Mouse (Mus musculus): ENCODE results near the gene Ntrk2. TPM values are rescaled to one million over a fixed set of nuclear protein-coding genes. Genes with fewer than 3 reads are reported as not detected.

Ntrk2 gene
- polyA plus RNA-seq (2012; rRNA removed): 0.76 and 0.81 TPM in 2 replicates

- Histone ChIP-seq H3K27me3 (ENCODE audit: control insufficient read depth, insufficient read depth, low read length) (peaks cover 19% of the 10 kb centered on the region), H3K27ac (ENCODE audit: insufficient read depth, low read depth, low read length) (no peak within 1 kb of the TSS), H3K4me1 (ENCODE audit: control insufficient read depth, insufficient read depth, insufficient read length, low read length) (peaks cover 2% of the 10 kb centered on the region; the same call in 1 of the 2 replicates), H3K4me3 (ENCODE audit: low read depth, low read length) (peak within 1 kb of the TSS; percentile 47), H3K36me3 (ENCODE audit: control insufficient read depth, insufficient read depth, low read length) (no peaks in the 10 kb centered on the region)
- 2% methylated on average over 47 of the region's 47 CpGs for WGBS
- TF ChIP-seq POLR2A (IDR thresholded peaks at IDR 0.05; ENCODE audit: low read depth, low read length) (no peak), CTCF (IDR thresholded peaks at IDR 0.05; ENCODE audit: extremely low read depth, insufficient read length, insufficient replicate concordance, low read depth, low read length) (peak; percentile 40; the same call in 1 of the 2 replicates)
Measured at GRCm38 (mm10) chr13:58806397-58806892, at the start of gene Ntrk2. Ntrk2 (plus strand) TSS chr13:58806569.

- no peak for TF ChIP-seq POLR2A (IDR thresholded peaks at IDR 0.05; ENCODE audit: low read depth, low read length)
- no peak for TF ChIP-seq CTCF (IDR thresholded peaks at IDR 0.05; ENCODE audit: extremely low read depth, insufficient read length, insufficient replicate concordance, low read depth, low read length)
- Histone ChIP-seq H3K4me1 (ENCODE audit: control insufficient read depth, insufficient read depth, insufficient read length, low read length) (peaks cover 2% of the 10 kb centered on the region; the same call in 1 of the 2 replicates), H3K27ac (ENCODE audit: insufficient read depth, low read depth, low read length) (no peak overlapping the region), H3K36me3 (ENCODE audit: control insufficient read depth, insufficient read depth, low read length) (no peaks in the 10 kb centered on the region), H3K4me3 (ENCODE audit: low read depth, low read length) (no peak overlapping the region), H3K27me3 (ENCODE audit: control insufficient read depth, insufficient read depth, low read length) (no peaks in the 10 kb centered on the region)
- WGBS: 68% methylated on average over 5 of the region's 5 CpGs
Measured at GRCm38 (mm10) chr13:58761003-58761630, 45.3 kb upstream of the Ntrk2 start.

GRCm38 (mm10) chr13:58768258-58768657, 38.1 kb upstream of the Ntrk2 start:
- Histone ChIP-seq H3K27ac (ENCODE audit: insufficient read depth, low read depth, low read length) (no peak overlapping the region), H3K27me3 (ENCODE audit: control insufficient read depth, insufficient read depth, low read length) (no peaks in the 10 kb centered on the region), H3K36me3 (ENCODE audit: control insufficient read depth, insufficient read depth, low read length) (no peaks in the 10 kb centered on the region), H3K4me3 (ENCODE audit: low read depth, low read length) (no peak overlapping the region), H3K4me1 (ENCODE audit: control insufficient read depth, insufficient read depth, insufficient read length, low read length) (no peaks in the 10 kb centered on the region)
- TF ChIP-seq CTCF (IDR thresholded peaks at IDR 0.05; ENCODE audit: extremely low read depth, insufficient read length, insufficient replicate concordance, low read depth, low read length) (no peak), POLR2A (IDR thresholded peaks at IDR 0.05; ENCODE audit: low read depth, low read length) (no peak)
- WGBS: 90% methylated on average over 6 of the region's 6 CpGs

- TF ChIP-seq CTCF (IDR thresholded peaks at IDR 0.05; ENCODE audit: extremely low read depth, insufficient read length, insufficient replicate concordance, low read depth, low read length): no peak
- TF ChIP-seq POLR2A (IDR thresholded peaks at IDR 0.05; ENCODE audit: low read depth, low read length): no peak
- 59% methylated on average over 2 of the region's 2 CpGs for WGBS
- Histone ChIP-seq H3K27me3 (ENCODE audit: control insufficient read depth, insufficient read depth, low read length) (no peaks in the 10 kb centered on the region), H3K36me3 (ENCODE audit: control insufficient read depth, insufficient read depth, low read length) (no peaks in the 10 kb centered on the region), H3K27ac (ENCODE audit: insufficient read depth, low read depth, low read length) (no peak overlapping the region), H3K4me3 (ENCODE audit: low read depth, low read length) (no peak overlapping the region), H3K4me1 (ENCODE audit: control insufficient read depth, insufficient read depth, insufficient read length, low read length) (no peaks in the 10 kb centered on the region)
Measured at GRCm38 (mm10) chr13:58769438-58769837, 36.9 kb upstream of the Ntrk2 start.

GRCm38 (mm10) chr13:58779261-58779660, 27.1 kb upstream of the Ntrk2 start:
- no peaks in the 10 kb centered on the region for H3K36me3 ChIP-seq (ENCODE audit: control insufficient read depth, insufficient read depth, low read length)
- no peaks in the 10 kb centered on the region for H3K4me1 ChIP-seq (ENCODE audit: control insufficient read depth, insufficient read depth, insufficient read length, low read length)
- WGBS: 88% methylated on average over 14 of the region's 14 CpGs
- no peak overlapping the region for H3K27ac ChIP-seq (ENCODE audit: insufficient read depth, low read depth, low read length)
- H3K4me3 ChIP-seq (ENCODE audit: low read depth, low read length): no peak overlapping the region
- no peak for TF ChIP-seq POLR2A (IDR thresholded peaks at IDR 0.05; ENCODE audit: low read depth, low read length)
- TF ChIP-seq CTCF (IDR thresholded peaks at IDR 0.05; ENCODE audit: extremely low read depth, insufficient read length, insufficient replicate concordance, low read depth, low read length): no peak
- no peaks in the 10 kb centered on the region for H3K27me3 ChIP-seq (ENCODE audit: control insufficient read depth, insufficient read depth, low read length)

GRCm38 (mm10) chr13:58786476-58786875, 19.9 kb upstream of the Ntrk2 start:
- TF ChIP-seq CTCF (IDR thresholded peaks at IDR 0.05; ENCODE audit: extremely low read depth, insufficient read length, insufficient replicate concordance, low read depth, low read length): no peak
- no peak for TF ChIP-seq POLR2A (IDR thresholded peaks at IDR 0.05; ENCODE audit: low read depth, low read length)
- H3K4me1 ChIP-seq (ENCODE audit: control insufficient read depth, insufficient read depth, insufficient read length, low read length): no peaks in the 10 kb centered on the region
- no peaks in the 10 kb centered on the region for H3K36me3 ChIP-seq (ENCODE audit: control insufficient read depth, insufficient read depth, low read length)
- H3K4me3 ChIP-seq (ENCODE audit: low read depth, low read length): no peak overlapping the region
- no peak overlapping the region for H3K27ac ChIP-seq (ENCODE audit: insufficient read depth, low read depth, low read length)
- 27% methylated on average over 3 of the region's 3 CpGs for WGBS
- H3K27me3 ChIP-seq (ENCODE audit: control insufficient read depth, insufficient read depth, low read length): no peaks in the 10 kb centered on the region

- Histone ChIP-seq H3K27ac (ENCODE audit: insufficient read depth, low read depth, low read length) (no peak overlapping the region), H3K36me3 (ENCODE audit: control insufficient read depth, insufficient read depth, low read length) (no peaks in the 10 kb centered on the region), H3K4me3 (ENCODE audit: low read depth, low read length) (no peak overlapping the region), H3K4me1 (ENCODE audit: control insufficient read depth, insufficient read depth, insufficient read length, low read length) (no peaks in the 10 kb centered on the region), H3K27me3 (ENCODE audit: control insufficient read depth, insufficient read depth, low read length) (no peaks in the 10 kb centered on the region)
- WGBS: 68% methylated on average over 7 of the region's 7 CpGs
- TF ChIP-seq POLR2A (IDR thresholded peaks at IDR 0.05; ENCODE audit: low read depth, low read length): no peak
- TF ChIP-seq CTCF (IDR thresholded peaks at IDR 0.05; ENCODE audit: extremely low read depth, insufficient read length, insufficient replicate concordance, low read depth, low read length): no peak
Measured at GRCm38 (mm10) chr13:58790741-58791140, 15.6 kb upstream of the Ntrk2 start.
